Mouse (Mus musculus) mature B cell (primary cell): Measurements from ENCODE around the gene Rbm25.

Experiments
- in situ Hi-C: fragments of 300-500 bp; cut with MboI; formaldehyde crosslinking; loops from 2 replicates; pipeline ENCODE4 v1.14.3; 2019

Gene Rbm25

DNA sequence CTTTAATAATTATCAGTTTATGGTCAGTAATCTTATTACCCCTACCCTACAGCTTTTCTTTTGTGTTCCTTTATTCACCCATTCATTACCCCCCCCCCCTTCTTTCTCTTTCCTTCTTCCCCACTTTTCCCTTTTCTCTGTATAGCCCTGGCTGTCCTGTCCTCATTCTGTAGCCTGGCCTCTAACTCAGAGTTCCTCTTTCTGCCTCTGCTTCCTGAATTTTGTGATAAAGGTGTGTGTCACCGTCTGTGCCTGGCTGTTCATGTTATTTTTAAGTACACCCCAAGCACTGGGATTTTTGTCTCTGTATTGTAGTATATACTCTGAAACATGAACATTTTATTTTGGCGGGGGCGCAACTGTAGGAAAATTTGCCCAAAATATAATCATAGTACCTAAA is 19.3 kb downstream of the Rbm25 start:
- in situ Hi-C loops: no loop called here

DNA sequence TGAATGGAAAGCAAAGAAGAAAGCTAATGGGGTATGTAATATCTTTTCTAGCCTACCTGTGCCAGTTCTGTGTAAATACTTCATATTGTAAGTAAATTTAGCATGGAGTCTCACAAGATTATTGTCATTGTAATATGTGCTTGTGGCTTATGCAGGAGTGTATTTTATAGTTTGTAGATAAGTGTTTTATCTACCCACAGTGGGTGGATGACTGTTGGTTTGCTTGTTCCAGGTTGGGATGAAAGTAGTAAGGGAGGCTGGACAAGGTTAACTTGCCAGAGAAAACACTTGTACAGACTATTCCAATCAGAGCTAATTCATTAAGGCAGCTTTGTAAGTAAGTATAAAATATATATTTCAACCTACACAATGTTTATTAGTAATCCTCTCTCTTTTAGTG is 20.4 kb downstream of the Rbm25 start:
- in situ Hi-C loops: no loop called here

DNA sequence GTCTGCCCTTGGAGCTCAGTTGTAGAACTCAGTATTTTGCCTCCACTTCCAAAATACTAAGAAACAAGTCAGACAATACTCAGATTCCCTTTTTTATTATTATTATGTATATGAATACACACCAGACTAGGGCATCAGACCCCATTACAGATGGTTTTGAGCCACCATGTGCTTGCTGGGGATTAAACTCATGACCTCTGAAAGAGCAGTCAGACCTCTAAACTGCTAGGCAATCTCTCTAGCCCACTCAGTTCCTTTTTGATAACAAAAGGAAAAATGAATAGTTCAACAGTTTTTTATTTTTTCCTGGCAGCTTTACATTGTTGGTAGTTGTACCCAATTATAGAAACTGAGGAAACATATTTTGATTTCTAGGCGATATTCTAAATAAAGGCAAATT is 54.4 kb downstream of the Rbm25 start:
- in situ Hi-C loops: no loop called here

DNA sequence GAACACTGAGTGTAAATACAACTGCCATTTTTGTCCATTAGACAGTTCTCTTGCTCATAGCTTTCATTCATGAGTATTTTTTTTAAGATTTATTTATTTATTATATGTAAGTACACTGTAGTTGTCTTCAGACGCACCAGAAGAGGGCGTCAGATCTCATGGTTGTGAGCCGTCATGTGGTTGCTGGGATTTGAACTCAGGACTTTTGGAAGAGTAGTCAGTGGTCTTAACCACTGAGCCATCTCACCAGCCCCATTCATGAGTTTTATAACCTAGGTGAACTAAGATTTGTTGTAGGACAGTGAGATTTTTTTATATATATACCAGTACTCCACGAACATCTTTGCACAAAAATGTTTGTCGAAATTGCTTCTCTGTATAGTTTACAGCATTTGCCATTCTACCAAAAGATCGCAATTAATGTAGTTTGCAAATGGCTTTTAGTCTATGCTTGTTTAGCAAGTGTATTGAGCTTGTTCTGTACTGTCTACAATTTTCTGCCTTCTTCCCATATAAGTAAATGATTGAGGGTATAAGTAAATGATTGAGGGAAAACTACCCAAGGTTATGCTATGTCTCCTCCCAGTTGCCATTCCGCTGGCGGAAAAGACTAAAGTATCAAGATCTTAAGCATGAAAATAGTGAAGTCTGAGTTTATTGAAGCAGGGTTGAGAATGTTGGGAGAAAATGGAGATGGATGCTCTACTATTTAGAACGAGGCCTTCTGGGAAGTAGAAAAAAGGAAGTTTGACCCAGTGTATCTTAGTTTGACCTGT is 55.7 kb downstream of the Rbm25 start:
- in situ Hi-C loops: no loop called here

DNA sequence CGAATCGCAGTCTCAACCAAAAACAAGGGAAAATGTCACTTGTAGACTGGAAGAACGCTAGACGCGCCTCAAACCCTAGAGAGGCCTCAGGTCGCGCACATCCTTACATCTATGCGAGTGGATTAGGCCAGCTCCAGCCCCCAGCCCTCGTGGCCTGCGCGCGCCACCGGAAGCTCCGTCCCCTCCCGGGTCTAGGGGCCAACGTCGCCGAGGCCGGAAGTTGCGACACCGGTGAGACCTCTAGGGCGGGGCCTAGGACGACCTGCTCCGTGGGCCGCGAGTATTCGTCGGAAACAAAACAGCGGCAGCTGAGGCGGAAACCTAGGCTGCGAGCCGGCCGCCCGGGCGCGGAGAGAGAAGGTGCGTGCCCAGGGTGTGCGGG is 56.9 kb downstream of the Rbm25 start, which contains the start of gene Psen1:
Psen1 (plus strand) TSS at position 219 of the 382 bp plus-strand sequence.
- in situ Hi-C loops: no loop called here

DNA sequence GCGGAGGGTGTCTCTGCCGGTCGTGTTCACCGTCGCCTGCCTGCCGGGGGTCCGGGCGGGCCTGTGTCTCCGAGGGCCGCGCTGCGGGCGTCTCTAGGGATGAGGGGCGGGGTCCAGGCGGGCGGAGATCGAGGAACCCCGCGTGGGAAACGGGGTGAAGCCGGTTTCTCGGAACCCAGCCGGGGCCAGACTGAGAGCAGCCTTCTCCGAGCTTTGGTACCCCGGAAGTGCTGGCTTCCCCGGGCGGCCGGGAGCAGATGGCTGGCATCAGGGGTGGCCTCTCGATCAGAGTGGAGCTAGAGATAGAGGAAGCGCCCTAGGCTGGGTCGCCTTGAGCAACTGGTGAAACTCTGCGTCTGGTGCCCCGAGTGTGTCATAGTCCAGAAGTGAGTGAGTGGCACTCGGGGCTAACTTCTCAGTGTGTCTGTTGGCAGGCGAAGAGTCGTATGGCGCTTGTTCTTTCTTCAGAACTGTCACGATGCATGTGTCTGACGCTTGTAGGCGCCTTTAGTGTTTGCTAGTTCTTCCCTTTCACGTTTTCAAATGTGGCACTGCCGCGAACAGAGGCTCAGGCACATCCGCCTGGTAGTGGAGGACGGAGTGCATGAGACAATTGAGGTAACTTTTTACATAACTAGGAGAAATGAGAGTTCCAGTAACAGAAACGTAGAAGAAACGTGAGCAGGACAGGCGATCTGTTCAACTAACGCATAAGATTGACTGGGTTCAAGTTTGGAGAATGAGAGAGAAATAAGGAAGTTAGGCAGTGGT is 57.5 kb downstream of the Rbm25 start:
- in situ Hi-C loops: no loop called here

DNA sequence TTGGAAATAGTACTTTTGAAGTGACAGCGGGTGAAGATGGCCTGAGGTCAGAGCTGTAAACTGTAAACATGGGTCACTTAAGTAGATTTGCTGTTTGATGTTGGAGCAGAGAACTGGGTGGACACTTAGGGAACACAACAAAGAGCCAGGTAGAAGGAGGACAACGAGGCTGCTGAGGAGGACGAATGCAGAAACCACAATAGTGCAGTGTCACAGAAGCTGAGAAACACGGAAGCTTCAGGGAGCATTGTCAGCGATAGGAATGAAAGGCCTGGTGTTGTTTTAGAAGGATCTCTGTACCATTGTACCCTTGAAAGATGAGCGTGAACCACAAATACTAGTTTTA is 58.0 kb downstream of the Rbm25 start:
- in situ Hi-C loops: no loop called here

DNA sequence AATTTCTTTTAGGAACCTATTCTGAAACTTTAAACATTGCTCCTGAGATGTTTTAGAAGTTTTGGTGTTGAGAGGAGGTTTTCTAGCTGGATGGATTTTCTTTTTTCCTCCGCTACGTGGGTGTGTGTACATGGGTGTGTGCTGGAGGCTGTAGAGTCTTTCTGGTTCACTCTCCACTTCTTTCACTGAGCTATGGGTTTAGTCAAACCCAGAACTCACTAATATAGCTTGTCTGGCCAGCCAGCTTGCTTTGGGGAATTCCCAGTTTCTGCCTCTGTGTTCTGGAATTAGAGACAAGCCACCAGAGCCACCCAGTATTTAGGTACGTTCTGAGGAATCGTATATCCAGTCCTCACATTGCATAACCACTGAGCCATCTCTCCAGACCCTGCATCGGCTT is 63.0 kb downstream of the Rbm25 start:
- in situ Hi-C loops: no loop called here

DNA sequence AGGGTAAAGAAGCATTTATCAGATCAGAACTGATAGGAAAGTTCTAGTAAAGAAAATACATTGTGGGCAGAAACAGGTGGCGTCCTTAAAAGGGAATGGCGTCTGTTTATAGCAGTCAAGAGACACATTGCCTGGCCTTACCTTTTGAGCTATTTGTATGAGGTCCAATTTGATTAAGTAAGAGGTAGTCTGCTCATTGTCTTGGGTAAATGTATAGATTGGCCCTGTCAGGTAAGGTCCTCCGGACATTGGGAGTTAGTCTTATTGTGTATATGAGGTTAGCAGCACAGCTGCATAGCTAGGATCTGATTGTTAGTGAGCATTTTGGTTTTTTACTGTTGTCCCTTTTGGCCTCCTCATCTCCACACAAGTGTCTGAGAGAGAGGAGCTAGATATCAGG is 63.6 kb downstream of the Rbm25 start:
- in situ Hi-C loops: no loop called here

DNA sequence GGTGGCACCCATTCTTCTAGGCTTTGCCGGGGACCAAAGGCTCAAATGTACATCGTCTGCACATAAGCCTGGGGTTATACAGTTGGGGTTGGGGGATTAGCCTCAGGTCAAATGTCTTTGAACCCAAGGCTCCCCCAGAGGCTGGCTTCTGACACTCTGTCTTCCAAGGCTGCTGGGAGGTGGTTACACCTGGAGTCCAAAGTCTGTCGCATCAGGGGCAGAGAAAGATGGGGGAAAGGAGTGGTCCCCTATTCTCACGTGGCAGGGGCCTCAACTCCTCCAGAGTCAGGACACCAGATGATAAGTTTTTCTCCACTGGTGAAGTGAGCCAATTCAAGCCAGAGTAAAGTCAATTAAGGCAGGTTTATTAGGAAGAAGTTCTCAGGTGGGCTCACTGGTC is 67.6 kb downstream of the Rbm25 start:
- in situ Hi-C loops: no loop called here

DNA sequence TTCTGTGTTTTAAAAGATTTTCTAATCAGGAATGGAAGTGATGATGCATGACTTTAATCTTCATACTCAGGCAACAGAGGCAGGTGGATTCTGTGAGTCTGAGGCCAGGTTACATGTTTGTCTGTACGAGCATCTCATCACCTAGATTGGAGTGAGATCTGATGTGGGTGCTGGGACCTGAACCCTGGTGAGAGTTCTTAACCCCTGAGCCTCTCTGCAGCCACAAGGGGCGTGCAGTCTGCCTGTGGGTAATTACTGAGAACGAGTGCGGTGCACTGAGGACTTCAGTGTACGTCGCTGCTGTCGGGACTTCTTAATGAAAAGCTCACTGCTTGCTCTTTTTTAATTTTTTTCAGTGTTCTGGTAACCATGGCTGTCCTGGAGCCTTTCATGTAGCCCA is 70.6 kb downstream of the Rbm25 start:
- in situ Hi-C loops: no loop called here

DNA sequence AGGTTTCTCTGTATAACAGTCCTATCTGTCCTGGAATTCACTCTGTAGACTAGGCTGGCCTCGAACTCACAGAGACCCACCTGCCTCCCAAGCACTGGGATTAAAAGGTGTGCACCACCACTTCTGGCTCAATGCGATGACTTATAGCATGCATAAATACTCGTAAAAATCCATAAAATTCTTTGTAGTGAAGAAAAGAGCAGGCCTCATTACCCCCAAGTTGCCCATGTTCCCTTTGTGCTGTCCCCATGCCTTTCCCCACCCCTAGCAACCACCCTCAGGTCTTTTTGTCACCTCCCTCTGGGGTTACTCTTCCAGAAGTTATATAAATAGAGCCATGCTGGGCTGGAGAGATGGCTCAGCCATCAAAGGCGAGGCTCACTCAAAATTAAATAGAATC is 71.8 kb downstream of the Rbm25 start:
- in situ Hi-C loops: no loop called here

DNA sequence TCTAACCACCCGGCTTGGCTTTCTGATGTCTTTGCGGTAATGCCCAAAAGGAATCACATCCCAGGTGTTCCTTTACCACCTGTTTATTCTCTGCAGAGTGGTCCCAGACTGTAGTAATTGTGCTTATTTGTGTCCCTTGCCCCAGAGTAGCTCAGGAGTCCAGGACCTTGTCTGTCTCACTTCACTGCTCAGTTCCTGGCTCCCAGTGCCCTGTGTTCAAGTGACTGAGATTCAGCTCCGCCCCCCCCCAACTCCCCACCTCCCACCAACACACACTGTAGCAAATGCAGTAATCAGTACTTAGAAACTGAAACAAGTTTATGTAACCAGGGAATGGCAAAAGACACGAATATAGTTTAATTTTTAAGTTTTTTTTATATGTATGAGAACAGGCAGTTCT is 75.9 kb downstream of the Rbm25 start:
- in situ Hi-C loops: no loop called here

DNA sequence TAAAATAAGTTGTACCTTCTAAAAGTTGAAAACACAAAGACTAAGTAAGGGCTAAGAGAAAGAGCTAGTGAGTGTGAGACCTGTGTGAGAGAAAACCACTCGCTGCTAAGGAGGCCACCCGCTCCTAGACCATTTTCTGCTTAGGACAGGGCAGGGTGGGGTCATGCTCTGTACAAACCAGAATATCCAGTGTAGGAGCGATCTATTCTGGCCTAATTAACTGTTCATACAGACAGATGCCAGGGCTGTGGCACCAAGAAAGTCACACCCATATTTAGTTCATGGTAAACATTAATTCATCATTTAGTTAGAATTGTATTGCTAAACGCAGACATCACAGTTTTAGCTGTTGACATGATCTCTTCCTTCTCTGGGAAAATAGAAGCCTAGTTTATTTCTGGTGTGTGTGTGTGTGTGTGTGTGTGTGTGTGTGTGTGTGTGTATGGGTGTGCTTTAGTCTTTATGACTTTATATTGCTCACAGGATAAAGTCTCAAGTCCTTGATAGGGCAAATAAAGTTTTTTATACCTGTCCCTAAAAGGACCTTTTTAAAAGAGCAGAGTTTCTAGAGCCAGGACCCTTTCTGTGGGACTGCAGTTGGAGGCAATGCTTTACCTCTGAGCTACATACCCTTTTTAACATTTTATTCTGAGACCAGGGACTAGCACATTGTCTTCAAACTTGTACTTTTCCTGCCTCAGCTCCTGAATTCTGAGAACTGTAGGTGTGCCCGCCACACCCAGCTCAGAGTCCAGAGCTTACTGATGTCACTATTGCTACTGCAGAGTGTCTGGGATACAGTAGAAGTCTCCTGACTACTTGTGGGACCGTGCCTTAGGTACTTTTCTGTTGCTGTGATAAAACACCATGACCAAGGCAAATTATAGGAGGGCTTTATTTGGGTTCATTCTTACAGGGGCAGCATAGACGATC is 77.4 kb downstream of the Rbm25 start:
- in situ Hi-C loops: no loop called here

DNA sequence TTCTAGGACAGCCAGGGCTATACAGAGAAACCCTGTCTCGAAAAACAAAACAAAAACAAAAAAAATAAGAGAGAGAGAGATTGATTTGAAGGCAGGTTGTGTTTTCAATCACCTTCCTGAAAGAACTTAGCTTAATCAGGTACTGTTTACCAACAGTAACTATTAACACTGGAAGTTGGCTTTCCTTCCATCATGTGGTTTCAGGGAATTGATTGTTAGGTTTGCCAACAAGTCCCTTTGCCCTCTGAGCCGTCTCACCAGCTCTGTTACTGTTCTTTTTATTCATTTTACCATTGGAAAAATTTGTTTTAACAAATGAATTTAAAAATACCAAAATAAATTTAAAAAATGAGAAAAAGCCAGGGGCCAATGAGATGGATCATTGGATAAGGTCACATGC is 78.9 kb downstream of the Rbm25 start:
- in situ Hi-C loops: no loop called here

DNA sequence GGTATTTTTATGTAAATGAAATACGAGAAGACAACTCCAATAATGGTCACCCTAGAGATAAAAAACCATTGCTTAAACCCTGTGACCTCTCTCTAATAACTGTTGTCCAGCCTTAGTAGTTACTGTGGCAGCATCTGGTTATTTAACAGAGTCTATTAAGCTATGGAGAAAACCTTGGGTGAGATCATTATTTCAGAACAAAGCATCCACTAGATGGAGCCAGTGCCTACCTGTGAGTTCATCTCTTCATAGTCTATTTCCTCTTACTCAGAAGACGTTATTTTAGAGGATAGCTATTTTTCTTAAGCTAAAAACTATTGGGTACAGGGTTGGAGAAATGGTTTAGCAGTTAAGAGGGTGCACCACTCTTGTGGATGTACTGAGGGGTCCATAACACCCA is 82.7 kb downstream of the Rbm25 start:
- in situ Hi-C loops: no loop called here

DNA sequence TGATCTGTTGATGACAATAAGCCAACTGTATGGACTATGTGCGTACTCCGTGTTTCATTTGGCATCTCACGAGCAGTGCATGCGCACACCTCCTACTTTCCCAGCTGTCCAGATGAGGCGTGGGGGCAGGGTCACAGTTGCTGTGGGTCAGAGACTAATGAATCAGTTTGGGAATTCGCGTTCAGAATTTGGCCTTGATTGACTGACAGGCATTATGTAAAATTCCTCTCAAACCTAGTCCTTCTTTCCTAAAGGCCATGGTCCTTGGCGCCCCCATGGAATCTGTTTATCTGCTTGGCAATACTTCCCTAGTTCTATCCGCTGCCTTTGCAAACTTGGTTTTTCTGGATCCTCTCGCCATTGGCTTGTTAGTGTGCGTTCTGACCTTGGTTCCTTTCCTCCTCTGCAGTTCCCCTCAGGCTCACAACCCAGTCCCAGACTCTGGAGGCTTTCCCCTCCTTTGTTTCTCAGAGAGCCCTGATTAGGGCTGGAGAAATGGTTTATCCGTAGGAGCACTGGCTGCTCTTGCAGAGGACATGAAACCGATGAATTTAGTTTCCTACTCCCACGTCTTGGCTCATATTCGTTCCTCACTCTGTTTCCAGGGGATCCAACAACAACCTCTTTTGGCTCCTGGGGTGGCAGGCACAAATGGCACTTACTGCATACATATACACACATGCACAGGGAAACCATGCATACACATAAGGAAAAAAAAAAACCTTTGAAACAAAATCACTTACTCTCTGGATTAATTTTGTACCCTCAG is 85.6 kb downstream of the Rbm25 start:
- in situ Hi-C loops: no loop called here

DNA sequence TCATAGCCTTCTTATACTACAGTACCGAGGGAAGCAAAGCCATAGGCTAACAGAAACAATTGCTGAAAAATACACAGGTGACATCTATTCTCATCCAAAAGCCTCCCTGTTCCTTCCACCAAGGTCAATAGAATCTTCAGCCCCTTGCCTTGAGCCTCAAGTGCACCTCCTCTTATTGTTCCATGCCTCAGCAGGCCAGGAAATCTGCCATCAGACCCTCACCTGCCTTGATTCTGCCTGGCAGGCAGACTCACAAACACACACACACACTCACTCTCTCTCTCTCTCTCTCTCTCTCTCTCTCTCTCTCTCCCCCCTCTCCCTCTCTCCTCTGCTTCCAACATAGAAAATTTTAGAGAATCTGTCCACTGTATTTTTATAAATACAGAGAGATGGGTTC is 88.4 kb downstream of the Rbm25 start:
- in situ Hi-C loops: no loop called here

DNA sequence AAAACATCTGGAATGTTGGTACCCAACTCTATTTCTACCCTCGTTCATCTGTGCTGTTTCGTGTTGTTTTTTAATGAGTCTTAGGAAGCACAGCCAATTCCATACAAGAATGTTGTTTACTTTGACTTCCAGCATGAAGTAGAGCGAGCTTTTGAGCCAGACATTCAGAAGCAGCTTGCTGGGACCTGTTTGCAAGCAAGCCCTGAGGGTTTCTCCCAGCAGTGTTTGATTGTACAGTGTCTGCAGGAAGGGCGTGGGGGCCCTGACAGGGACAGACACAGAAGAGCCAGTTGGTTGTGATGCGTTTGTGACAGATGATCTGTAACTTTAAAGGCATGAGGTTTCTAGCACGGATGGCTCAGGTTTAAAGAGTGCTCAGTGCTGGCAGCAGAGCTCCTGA is 90.2 kb downstream of the Rbm25 start:
- in situ Hi-C loops: no loop called here

DNA sequence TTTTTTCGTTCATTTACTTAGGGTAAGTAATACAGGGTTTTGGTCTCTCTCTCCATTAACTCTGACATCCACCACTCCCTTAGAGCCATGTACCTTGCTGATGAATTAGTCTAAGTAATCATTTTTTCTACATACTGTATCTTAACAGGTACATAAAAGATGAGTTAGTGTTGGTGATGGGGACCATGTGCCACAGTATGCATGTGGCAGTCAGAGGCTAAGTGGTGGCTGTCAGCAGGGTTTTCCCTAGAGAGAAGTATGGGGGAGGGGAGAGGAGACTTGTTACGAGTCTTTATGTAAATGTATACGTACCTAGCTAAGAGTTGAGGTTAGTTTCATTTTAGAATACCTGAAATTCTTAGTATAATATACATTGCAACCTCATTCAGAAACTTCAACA is 92.0 kb downstream of the Rbm25 start:
- in situ Hi-C loops: no loop called here

DNA sequence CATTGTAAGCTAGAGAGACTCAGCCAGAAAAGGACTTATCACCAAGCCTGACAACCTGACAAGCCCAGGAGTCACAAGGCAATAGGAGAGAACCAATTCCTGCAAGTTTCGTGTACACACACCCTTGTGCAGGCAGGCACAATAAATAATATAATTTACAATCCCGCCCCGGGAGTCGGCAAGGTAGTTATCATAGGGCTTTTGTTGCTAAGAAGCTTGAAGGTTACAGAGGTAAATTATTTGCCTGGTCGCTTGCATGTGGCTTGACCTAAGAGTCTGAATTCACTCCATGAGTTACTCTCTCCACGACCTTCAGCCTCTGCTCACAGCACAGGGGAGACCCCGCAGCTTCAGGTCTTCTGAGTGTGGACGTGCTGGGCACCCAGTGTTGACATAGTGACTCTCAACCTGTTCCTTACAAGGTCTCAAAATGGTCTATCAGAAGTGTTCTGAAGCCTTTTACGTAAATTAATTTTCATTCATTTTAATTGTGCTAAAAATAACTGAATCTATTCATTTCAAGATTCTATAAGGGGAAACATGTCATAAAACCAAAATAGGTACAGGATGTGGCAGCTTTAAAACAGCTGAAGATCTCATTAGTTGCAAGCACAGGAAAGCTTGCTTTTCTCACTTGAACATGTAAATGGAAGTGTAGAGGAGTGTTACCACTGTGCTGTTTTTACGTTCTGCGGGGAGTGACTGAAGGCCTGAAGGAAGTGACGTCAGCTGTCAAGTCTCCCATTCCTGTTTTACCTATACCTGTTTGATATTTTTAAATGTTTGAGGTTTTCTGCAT is 95.7 kb downstream of the Rbm25 start:
- in situ Hi-C loops: no loop called here
